Mouse (Mus musculus) c-Kit-positive CD71-positive TER-119-negative erythroid progenitor cells, embryonic 14.5 days (primary cell): ENCODE results near the gene Paqr5.

ENCODE experiments used
- DNase-seq: peaks from one replicate; pipeline ENCODE4 v3.0.0-alpha.2; 2013; ENCODE audit warnings: low read depth

The Paqr5 gene

GRCm38 (mm10) chr9:62026600-62026999, at the start of gene Paqr5:
Gene Paqr5, minus strand, starts transcription at chr9:62026856.
- peak; percentile 46 for DNase-seq

- DNase-seq, result no peak
These were observed 35.6 kb upstream of the Paqr5 start for GRCm38 (mm10) chr9:62062234-62062633.

GRCm38 (mm10) chr9:62060431-62060830, 33.8 kb upstream of the Paqr5 start:
- DNase-seq, result no peak

GRCm38 (mm10) chr9:62059941-62060340, 33.3 kb upstream of the Paqr5 start:
- no peak for DNase-seq

- no peak for DNase-seq
These were observed 31.3 kb upstream of the Paqr5 start for GRCm38 (mm10) chr9:62057881-62058506.

- no peak for DNase-seq
These were observed 29.6 kb upstream of the Paqr5 start for GRCm38 (mm10) chr9:62056206-62056605.

- no peak for DNase-seq
These were observed 24.1 kb upstream of the Paqr5 start for GRCm38 (mm10) chr9:62050801-62051200.

- DNase-seq, result no peak
These were observed 22.5 kb upstream of the Paqr5 start for GRCm38 (mm10) chr9:62049166-62049565.

- no peak for DNase-seq
These were observed 15.5 kb upstream of the Paqr5 start for GRCm38 (mm10) chr9:62042167-62042566.

- peak; percentile 39 for DNase-seq
These were observed 13.5 kb upstream of the Paqr5 start for GRCm38 (mm10) chr9:62040008-62040608.

GRCm38 (mm10) chr9:62035806-62036205, 9.2 kb upstream of the Paqr5 start:
- DNase-seq, result no peak

GRCm38 (mm10) chr9:62032206-62032605, 5.5 kb upstream of the Paqr5 start:
- no peak for DNase-seq

GRCm38 (mm10) chr9:62028072-62028471, 1.4 kb upstream of the Paqr5 start:
- no peak for DNase-seq

- no peak for DNase-seq
These were observed 1.6 kb downstream of the Paqr5 start for GRCm38 (mm10) chr9:62025056-62025455.

GRCm38 (mm10) chr9:62023879-62024278, 2.8 kb downstream of the Paqr5 start:
- no peak for DNase-seq

GRCm38 (mm10) chr9:62022961-62023680, 3.5 kb downstream of the Paqr5 start:
- DNase-seq, result no peak

- DNase-seq, result no peak
These were observed 5.0 kb downstream of the Paqr5 start for GRCm38 (mm10) chr9:62021583-62022120.

- no peak for DNase-seq
These were observed 6.4 kb downstream of the Paqr5 start for GRCm38 (mm10) chr9:62020259-62020658.

GRCm38 (mm10) chr9:62018229-62019093, 8.2 kb downstream of the Paqr5 start:
- DNase-seq, result no peak

GRCm38 (mm10) chr9:62017329-62017728, 9.3 kb downstream of the Paqr5 start:
- no peak for DNase-seq

- no peak for DNase-seq
These were observed 11.2 kb downstream of the Paqr5 start for GRCm38 (mm10) chr9:62015504-62015903.
